Mouse (Mus musculus): ENCODE results near the gene Sult2b1. TPM values are rescaled to one million over a fixed set of nuclear protein-coding genes. Genes with fewer than 3 reads are reported as not detected.

Sult2b1 gene
- total RNA-seq, 2 experiments from 2014 or later = not detected

- intact Hi-C loops (cut with DNase I) = loop anchor here (5.0 kb wide), 1 partner anchor 236 kb away; the partner anchor contains the start of gene Bax
- peak; percentile 30 for DNase-seq
- no peak overlapping the region for H3K4me3 ChIP-seq
These were observed 81.5 kb downstream of the Sult2b1 start for GRCm38 (mm10) chr7:45702809-45703520.

GRCm38 (mm10) chr7:45702316-45702715 is 82.2 kb downstream of the Sult2b1 start:
- intact Hi-C loops (cut with DNase I) = loop anchor here (5.0 kb wide), 1 partner anchor 235 kb away; the partner anchor contains the start of gene Bax
- DNase-seq = no peak
- H3K27ac ChIP-seq = no peak overlapping the region; the same call in 1 of the 2 replicates
- TF ChIP-seq CTCF (IDR thresholded peaks at IDR 0.05) = no peak
- H3K4me3 ChIP-seq = no peak overlapping the region

More at GRCm38 (mm10) chr7:45702809-45703520, 81.5 kb downstream of the Sult2b1 start:
- TF ChIP-seq CTCF (IDR thresholded peaks at IDR 0.05) = no peak
- H3K27ac ChIP-seq = peak overlapping the region; percentile 93

GRCm38 (mm10) chr7:45701607-45702006 is 82.9 kb downstream of the Sult2b1 start:
- peak overlapping the region; percentile 67 for H3K4me3 ChIP-seq
- intact Hi-C loops (cut with DNase I) = loop anchor here (5.0 kb wide), 1 partner anchor 234 kb away; the partner anchor contains the start of gene Bax
- no peak for TF ChIP-seq CTCF (IDR thresholded peaks at IDR 0.05)
- peak overlapping the region; percentile 87 for H3K27ac ChIP-seq
- no peak for DNase-seq

GRCm38 (mm10) chr7:45701072-45701471 is 83.4 kb downstream of the Sult2b1 start:
- peak overlapping the region; percentile 87 for H3K27ac ChIP-seq
- TF ChIP-seq CTCF (IDR thresholded peaks at IDR 0.05) = no peak

GRCm38 (mm10) chr7:45700301-45701015 is 84.0 kb downstream of the Sult2b1 start:
- peak overlapping the region; percentile 87 for H3K27ac ChIP-seq
- peak; percentile 82 for DNase-seq
- no peak for TF ChIP-seq CTCF (IDR thresholded peaks at IDR 0.05)
- H3K4me3 ChIP-seq = peak overlapping the region; percentile 67
- intact Hi-C loops (cut with DNase I) = loop anchor here (5.0 kb wide), 1 partner anchor 233 kb away; the partner anchor contains the start of gene Bax

More at GRCm38 (mm10) chr7:45701072-45701471, 83.4 kb downstream of the Sult2b1 start:
- DNase-seq = peak; percentile 57
- intact Hi-C loops (cut with DNase I) = loop anchor here (5.0 kb wide), 1 partner anchor 234 kb away; the partner anchor contains the start of gene Bax
- peak overlapping the region; percentile 67 for H3K4me3 ChIP-seq

GRCm38 (mm10) chr7:45699523-45700141 is 84.8 kb downstream of the Sult2b1 start, which contains the start of gene Car11:
TSS of gene Car11 (plus strand) at chr7:45699843.
- DNase-seq = peak; percentile 55
- no peak for TF ChIP-seq CTCF (IDR thresholded peaks at IDR 0.05)
- peak within 1 kb of the TSS; percentile 87 for H3K27ac ChIP-seq
- intact Hi-C loops (cut with DNase I) = loop anchor here (5.0 kb wide), 1 partner anchor 232 kb away; the partner anchor contains the start of gene Bax
- peak within 1 kb of the TSS; percentile 67 for H3K4me3 ChIP-seq

- DNase-seq = no peak
- no peak overlapping the region for H3K27ac ChIP-seq
- TF ChIP-seq CTCF (IDR thresholded peaks at IDR 0.05) = no peak
- intact Hi-C loops (cut with DNase I) = no loop called here
- H3K4me3 ChIP-seq = no peak overlapping the region
These were observed 86.6 kb downstream of the Sult2b1 start for GRCm38 (mm10) chr7:45697894-45698293.

- no peak for DNase-seq
- Histone ChIP-seq H3K4me3 (no peak overlapping the region), H3K27ac (no peak overlapping the region)
- TF ChIP-seq CTCF (IDR thresholded peaks at IDR 0.05) = no peak
- intact Hi-C loops (cut with DNase I) = no loop called here
These were observed 89.4 kb downstream of the Sult2b1 start for GRCm38 (mm10) chr7:45695098-45695497.

GRCm38 (mm10) chr7:45693921-45694591 is 90.4 kb downstream of the Sult2b1 start, which contains the start of gene Sec1:
TSS of gene Sec1 (minus strand) at chr7:45694402.
- DNase-seq = peak; percentile 25
- intact Hi-C loops (cut with DNase I) = no loop called here
- no peak for TF ChIP-seq CTCF (IDR thresholded peaks at IDR 0.05)
- Histone ChIP-seq H3K27ac (no peak within 1 kb of the TSS), H3K4me3 (no peak within 1 kb of the TSS)

- intact Hi-C loops (cut with DNase I) = no loop called here
These were observed 92.1 kb downstream of the Sult2b1 start for GRCm38 (mm10) chr7:45692364-45692763.

GRCm38 (mm10) chr7:45689800-45690199 is 94.7 kb downstream of the Sult2b1 start:
- Histone ChIP-seq H3K27ac (no peak overlapping the region), H3K4me3 (no peak overlapping the region)
- intact Hi-C loops (cut with DNase I) = no loop called here
- no peak for TF ChIP-seq CTCF (IDR thresholded peaks at IDR 0.05)
- DNase-seq = no peak

More at GRCm38 (mm10) chr7:45692364-45692763, 92.1 kb downstream of the Sult2b1 start:
- H3K27ac ChIP-seq = no peak overlapping the region
- TF ChIP-seq CTCF (IDR thresholded peaks at IDR 0.05) = no peak
- no peak overlapping the region for H3K4me3 ChIP-seq
- DNase-seq = no peak

- Histone ChIP-seq H3K27ac (no peak overlapping the region), H3K4me3 (no peak overlapping the region)
- DNase-seq = no peak
- intact Hi-C loops (cut with DNase I) = no loop called here
- no peak for TF ChIP-seq CTCF (IDR thresholded peaks at IDR 0.05)
These were observed 95.4 kb downstream of the Sult2b1 start for GRCm38 (mm10) chr7:45689099-45689498.

Measured in gastrocnemius, adult 2 months (tissue).